Mouse (Mus musculus) CD4-positive helper T cell, adult 2 months (primary cell): Measurements from ENCODE around the gene Tnf.

Source experiments
- DNase-seq: peaks from one replicate; pipeline ENCODE4 v3.0.0-alpha.2; 2012; ENCODE audit warnings: low read depth, missing footprints, low spot score

The Tnf gene

DNA sequence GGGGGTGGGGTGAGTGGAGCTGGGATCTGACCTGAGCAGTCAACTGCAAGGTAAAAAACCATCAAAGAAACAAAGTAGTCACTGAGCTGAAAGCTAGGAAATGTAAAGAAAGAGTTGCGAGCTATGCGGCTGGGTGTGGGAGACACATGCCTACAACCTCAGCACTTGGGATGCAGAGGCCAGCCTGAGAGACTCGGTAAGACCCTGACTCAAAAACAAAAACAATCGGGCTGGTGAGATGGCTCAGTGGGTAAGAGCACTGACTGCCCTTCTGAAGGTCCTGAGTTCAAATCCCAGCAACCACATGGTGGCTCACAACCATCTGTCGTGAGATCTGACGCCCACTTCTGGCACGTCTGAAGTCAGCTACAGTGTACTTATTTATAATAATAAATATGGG, 32.3 kb upstream of the Tnf start:
- peak; percentile 32 for DNase-seq

DNA sequence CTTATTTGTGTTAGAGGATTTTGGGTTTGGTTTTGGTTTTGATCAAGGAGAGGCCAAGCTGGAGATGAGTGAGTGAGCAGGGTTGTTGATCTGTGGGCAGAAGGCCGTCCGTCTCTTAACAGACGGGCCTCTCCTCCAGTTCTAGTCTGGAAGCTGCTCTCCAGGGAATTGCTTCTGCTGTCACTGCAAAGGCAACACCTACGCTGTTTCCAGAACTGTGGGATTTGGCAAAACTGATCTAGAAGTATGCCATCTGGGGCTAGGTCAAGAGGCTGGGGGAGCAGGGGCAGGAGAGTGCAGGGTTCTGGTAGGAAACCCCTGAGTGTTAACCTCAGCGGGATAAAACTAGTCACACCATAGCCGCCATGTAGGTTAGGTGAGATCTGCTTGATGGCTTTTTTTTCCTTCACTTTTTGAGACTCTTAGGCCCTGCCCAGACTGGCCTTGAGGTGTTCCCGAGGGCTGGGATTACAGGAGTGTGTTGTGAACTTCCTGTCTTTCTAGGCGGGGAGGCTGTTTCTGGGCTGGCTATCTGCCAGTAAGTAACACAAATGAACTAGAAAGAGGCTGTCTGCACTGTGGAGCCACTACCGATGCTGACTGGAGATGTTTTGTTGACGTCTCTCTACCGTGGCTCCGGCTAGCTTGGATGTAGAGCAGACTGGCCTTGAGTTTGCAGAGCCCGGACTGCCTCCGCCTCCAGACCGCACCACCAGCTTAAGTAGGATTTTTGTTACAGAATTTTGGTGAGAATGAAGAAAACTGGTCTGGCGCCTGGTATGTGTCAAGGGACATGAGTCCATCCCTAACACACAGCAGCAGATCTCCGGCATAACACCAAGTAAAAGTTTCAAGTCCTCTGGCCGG, 31.5 kb upstream of the Tnf start, which contains the start of gene Atp6v1g2:
Gene Atp6v1g2, plus strand, starts transcription at position 547 of the 867 bp plus-strand sequence.
- peak; percentile 69 for DNase-seq

DNA sequence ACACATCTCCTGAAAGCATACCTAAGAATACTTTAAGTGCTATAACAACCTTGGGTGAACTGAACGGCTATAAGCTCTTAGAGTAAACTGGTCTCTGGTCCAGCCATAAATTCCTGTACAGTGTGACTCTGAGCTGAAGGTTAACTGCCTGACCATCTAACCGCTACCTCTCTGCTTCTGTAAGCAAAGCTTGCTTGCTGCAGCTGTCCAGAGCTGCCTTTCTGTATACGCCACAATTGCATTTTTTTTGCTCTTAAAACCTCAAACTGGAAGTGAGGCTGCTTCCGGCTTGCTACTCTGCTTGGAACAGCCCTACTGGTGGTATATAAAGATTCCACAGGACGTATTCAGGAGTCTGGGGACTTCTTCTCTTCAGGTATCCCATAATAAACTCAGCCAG, 30.9 kb upstream of the Tnf start:
- peak; percentile 83 for DNase-seq

DNA sequence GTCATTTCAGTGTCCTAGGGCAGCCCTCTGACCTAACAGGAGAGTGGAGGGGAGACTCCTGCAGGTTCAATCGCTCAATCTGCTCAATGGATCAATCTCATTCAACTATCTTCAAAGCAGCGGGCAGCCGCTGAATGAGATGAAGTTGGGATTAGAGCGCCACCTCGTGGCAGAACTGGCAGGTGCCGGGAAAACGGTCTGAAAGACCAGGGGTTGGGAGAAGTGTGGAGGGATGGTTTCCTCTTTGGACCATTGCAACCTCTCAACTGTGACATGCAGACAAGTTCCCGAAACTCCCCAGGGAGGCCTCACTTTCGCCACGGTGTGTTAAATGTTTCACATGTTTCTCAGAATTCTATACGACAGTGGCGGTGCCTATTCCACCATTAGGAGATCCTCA, 30.2 kb upstream of the Tnf start:
- DNase-seq: peak; percentile 87

DNA sequence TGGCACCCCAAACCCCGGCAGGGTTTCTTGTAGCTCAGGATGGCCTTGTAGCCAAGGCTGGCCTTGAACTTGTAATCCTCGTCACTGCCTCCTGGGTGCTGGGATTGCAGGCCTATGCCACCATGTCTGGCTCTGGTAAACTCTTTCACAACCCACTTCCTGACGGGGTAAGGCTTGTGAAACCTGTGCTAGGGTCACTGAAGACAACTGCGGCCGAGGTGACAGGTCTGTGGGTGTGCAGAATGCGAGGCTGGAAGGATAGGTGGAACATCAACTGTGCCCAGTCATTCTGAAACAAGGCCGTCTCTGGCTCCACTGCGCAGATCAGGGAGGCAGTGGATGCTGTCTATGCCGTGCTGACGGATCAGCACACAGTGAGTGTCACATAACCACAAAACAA, 29.2 kb upstream of the Tnf start:
- peak; percentile 89 for DNase-seq

DNA sequence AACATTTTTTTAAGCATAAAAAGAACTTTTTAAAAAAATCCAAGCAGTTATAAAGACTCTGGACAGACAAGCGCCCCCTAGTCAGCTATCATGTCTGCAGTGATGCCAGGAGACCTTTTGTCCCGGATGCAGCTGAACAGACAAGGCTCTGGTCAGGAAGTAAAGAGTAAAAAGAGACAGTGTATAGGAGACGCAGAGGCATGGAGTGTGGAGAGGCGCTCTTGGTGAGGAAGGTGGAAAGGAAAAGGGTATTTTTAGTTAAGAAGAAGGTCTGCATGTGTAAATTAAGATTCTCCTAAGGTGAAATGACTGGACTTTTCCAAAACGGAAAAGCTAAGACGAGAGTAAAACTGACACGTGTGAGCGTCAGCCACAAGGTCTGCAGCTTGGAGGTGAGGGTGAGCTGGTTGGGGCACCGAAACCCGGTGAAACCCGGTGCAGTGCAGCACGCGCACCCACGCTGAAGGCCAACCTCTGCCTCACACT, 24.8 kb upstream of the Tnf start:
- peak; percentile 66 for DNase-seq

DNA sequence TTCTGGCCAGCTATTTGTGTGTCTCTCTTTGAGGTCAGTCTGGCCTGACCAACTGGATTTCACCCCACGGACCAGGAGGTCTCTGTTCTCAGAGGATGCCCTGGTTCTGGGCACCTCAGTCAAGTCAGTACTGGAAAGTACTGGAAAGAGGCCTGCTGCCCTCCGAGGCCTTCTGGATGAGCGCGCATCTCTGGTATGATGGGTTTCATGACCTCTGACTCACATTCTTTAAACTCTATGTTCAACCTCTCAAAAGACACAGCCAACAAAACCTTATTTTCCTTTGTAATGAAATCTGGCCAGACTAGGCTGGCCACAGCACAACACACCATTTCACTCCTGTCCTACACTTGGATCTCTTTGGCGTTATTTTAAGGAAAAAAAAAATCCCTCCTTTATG, 23.6 kb upstream of the Tnf start:
- DNase-seq: no peak

DNA sequence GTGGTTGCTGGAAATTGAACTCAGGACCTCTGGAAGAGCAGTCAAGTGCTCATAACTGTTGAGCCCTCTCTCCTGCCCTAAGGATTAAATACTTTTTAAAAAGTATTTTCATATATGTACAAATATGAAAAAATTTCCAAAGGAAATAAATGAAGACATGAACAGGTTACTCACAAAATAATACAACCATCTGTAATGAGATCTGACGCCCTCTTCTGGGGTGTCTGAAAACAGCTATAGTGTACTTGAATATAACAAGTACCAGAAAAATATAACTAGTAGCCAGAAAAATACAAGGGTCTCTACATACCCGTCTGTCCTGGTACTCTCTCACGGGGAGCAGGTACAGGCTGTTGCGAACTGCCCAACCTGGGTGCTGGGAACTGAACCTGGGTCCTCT, 22.8 kb upstream of the Tnf start:
- DNase-seq: no peak

DNA sequence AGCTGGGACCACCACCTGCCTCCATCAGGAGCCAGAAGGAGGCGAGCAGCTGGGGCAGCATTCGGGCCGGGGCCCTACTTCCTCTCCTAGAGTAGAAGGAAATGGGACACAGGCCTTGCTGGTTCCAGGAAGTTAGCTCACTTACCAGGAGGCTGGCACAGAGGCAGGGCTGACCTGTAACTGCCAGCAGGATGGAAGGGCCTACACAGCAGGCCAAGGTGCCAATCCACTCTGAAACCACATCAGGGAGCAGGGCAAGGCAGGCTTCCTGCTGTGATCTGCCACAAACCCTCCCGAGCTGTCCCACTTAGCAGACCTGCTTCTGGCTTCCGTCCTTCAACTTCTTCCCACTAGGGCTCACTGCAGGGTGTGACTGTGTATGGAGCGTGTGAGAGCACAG, 20.5 kb upstream of the Tnf start:
- DNase-seq: peak; percentile 64

DNA sequence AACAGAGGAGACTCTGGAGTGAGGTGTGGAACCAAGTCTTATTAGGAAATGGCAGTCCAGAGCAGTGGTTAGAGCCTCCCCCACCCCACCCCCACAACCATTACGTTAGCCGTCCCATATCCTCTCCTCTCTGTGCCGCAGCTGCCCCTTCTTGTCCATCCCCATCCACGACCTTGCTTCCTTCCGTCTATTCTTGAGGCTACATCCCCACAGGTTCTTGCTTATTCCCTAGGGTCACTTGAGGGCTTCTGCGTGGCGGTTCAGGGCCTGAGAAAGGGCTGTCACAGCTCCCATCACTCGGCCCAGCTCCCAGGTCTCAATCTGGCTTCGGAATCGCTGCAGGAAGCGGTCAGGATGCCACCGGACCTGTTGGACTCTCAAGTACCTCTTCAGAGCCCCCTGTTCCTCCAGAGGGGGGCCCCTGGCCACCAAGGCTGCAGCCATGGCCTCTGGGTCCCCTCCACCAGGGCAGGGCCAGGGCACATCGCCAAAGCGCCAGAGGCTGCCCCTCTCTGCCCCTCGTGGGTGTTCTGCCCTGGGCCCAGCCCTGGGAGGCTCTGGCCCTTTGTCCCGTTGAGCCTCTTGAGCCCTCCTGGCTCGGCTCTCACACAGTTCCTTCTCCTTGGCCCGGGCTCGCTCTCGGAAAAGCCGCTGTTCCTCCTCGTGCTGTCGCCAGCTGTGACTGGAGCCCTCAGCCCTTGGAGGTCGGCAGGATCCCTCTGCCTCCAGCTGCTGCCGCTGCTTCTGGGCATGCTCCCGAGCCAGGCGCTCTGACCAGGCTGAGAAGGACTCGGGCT, 18.5 kb upstream of the Tnf start, which contains the start of gene Gm16181:
Gene Gm16181, plus strand, starts transcription at position 679 of the 797 bp plus-strand sequence.
- DNase-seq: no peak

DNA sequence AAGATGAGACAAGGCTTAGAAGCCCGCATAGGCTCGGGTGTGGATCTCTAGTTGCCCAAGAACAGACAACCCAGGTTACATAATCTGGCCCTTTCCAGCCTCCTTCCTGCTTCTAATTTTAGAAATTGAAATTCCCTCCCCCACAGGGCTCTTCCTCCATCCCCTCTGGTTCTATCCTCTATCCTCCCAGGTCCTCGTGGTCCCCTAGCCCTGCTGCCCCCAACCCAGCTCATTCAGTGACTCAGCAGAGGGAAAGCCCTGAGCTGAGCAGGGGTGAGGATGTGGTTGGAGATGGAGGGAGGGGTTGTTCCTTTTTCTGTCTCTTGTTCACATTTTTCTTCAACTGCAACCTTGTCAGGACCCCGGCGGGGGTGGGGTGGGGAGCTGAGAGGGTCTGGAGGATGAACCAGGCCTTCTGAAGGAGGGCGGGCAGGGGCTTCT, 17.8 kb upstream of the Tnf start:
- DNase-seq: peak; percentile 83

DNA sequence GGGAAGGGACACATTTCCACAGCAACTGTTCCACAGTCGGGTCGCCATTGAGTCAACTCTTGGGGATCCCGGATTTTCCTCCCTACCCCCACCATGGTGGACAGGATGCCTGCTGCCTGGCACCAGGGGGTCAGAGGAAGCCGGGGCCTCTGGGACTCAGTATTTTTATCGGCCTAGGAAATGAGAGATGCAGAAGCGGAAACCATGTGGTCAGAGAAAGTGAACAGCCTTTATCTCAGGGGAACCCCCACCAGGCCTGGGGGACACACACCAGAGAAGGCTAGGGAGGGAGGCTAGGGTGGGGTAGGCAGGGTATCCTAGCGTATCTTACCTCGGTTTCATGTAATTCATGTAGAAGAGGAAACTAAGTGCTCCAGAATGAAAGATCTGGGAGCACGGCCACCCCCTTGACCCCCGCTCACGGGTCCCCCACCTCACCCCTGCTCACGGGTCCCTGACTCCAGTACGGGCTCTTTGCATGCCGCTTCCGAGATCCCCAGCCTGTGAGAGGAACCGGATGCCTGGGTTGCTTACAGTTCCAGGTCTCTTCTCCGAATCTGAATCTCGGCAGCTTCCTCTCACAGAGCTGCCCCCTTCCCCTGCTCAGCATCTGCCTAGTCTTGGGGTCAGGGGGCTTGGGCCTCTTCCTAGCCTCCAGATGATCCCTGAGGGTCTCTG, 16.8 kb upstream of the Tnf start:
- DNase-seq: peak; percentile 73

DNA sequence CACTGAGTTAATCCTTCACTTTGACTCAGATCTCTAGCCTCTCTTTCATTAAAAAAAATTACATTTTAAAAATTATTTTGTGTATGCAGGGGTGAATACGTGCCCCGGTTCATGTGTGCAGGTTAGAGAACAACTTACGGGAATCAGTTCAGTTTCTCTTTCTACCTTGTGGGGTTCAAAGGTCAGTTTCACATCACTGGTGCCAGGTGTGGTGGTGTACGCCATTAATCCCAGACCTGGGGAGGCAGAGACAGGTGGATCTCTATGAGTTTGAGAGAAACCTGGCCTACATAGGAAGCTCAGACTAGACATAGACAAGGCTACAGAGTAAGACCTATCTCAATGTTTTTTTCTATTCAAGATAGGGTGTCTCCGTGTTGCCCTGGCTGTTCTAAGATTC, 11.3 kb upstream of the Tnf start:
- DNase-seq: no peak

DNA sequence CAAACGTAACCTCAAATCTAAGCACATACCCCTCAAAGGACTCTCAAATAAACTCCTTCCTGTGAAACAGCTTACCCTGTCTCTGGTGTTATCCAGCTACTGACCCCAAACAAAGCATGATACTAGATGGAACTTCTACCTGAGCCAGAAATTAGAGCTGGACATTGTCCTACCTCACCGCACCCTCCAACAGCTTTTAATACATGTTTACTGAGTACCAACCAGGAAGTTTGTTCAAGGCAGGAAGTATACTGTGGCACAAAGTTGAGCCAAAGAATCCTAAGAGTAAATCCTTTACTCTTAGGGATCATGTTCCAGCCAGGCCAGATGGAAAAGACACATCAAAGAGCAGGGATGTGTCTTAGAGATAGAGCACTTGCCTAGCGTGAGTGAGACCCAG, 8.8 kb upstream of the Tnf start:
- no peak for DNase-seq

DNA sequence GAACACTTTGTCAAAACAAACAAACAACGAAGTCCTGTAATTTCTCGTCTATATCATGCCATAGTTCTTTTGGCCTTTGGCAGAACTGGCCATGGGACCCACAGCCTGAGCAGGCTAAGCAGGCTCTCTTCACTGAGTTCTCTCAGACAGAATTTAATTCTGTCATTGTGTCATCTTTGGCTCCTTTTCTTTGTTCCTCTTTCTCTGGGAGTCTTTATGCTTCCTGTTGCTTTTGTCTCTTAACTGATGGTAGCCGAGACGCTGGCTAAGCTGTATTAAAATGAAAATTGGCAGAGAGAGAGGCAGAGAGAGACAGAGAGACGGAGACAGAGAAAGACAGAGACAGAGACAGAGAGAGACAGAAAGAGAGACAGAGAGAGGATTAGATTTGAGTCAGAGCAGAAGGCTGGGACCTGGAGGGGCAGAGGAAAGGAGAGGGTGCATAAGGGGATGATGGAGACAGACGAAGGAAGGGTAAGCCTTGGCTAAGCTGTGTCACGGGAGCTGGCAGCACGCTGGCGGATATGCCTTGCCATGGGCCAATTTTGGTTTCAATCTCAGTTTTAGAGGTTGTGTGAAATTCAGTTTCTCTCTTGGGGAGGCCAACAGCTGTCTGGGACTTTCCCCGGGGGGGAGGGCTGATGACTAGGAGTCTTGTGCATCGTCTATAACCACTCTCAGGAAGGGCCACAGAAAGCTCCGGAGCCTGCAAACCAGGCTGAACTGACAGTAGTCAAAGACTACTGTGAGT, 8.2 kb upstream of the Tnf start:
- DNase-seq: peak; percentile 91

DNA sequence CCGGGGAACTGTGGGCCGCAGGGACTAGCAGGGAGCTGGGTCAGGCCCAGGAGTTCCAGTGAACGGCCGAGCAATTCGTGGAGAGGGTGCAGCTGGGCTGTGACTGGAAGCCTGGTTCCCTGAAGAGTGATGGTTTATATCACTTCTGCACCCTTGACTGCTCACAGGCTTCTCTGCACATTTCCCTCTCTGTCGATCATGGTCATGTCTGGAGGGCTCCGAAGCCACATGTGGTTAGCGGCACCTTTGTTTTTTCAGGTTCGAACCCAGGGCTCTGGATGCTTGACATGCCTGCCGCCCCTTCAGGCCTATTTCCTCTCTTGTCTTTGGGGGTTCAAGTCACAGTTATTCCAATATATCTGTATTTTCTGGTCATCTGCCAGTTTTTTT, 3.6 kb upstream of the Tnf start:
- DNase-seq: no peak

DNA sequence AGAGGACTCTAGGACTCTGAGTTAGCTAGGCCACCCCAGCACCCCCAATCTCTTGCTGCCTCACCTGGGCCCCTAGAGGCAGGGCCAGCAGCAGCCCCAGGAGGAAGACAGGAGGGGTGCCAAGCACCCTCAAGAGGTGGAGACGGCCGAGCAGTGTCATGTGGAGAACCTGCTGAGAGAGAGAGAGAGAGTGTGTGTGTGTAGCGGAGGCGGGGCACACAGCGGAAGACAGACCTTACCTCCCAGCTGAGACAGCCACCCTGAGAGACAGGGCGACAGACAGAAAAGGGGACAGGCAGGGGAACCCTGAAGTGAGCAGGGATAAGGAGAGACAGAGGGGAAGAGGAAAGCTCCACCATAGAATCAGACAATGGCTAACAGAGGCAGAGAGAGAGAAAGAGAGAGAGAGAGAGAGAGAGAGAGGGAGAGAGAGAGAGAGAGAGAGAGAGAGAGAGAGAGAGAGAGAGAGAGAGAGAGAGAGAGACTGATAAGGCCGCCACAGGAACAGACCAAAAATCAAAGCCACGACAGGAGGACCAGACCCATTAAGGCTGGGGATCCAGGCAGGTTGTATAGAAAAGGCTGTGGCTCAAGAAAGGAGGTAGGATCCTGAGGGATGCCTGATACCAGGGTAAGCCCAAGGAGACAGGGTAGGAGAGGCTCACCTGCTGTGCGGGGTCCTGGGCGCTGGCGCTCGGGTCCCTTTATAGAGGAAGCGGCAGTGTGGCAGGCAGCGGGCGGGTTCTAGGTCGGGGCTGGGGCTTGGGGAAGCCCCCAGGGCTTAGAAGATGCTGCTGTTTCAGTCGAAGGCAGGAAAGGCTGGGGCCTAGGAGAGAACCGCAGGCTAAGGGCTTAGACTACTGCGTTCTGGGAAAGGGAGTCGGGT, 2.9 kb upstream of the Tnf start, which contains the start of gene Lta:
Gene Lta, minus strand, starts transcription at position 858 of the 886 bp plus-strand sequence.
- peak; percentile 89 for DNase-seq

DNA sequence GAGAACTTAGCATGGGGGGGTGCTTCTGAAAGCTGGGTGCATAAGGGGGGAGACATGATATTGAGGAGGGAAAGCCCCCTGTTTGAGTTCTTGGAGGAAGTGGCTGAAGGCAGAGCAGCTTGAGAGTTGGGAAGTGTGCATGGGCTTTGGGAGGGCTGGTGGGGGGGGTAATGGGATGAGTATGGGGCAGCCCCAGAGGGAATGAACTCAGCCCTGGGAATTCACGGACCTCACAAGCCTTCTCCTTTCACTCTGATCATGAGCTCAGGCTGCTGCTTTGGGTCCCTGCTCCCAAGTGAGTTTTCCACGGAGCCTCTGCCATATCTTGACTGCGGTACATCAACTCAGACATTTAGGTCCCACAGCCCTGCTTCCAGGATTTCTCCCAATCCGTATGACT, 635 bp upstream of the Tnf start:
- DNase-seq: no peak

DNA sequence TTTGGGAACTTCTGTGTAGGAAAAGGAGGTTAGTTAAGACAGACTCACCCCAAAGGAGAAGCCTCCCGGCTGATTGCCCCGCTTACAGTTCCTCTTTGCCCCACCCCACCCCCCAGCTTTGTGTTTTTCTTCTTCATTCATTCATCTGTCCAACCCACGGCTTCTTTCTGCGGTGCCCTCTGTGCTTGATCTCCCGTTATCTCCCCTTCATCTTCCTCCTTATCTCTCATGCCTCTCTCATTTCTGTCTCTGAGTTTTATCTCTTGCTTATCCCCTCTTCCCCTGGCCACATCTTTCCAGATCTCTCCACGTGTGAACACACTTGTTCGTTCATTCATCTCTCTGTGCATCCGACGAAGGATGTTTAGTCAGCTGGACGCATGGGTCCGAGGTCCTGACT, 679 bp downstream of the Tnf start:
- DNase-seq: peak; percentile 79

DNA sequence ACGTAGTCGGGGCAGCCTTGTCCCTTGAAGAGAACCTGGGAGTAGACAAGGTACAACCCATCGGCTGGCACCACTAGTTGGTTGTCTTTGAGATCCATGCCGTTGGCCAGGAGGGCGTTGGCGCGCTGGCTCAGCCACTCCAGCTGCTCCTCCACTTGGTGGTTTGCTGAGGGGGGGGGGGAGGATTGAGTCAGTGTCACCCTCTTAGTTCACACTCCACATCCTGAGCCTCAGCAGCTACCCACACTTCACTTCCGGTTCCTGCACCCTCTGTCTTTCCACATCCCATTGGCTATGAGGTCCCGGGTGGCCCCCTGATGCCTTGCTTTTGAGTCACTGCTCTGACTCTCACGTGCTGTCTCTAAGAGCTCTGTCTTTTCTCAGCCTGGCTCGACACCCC, 1.4 kb downstream of the Tnf start:
- peak; percentile 95 for DNase-seq
